Mouse (Mus musculus): ENCODE measurements at regions not wholly inside any gene's neighbourhood (a gene's known extent, or its start where the extent isn't known, plus 50 kb on each side); places are given as distances from the start of the nearest gene placed in this dataset.

- no peak for DNase-seq
Measured at GRCm38 (mm10) chr19:14035371-14035770, 122.0 kb downstream of the Olfr1505 start.

GRCm38 (mm10) chr19:14035785-14036184 lies 122.5 kb downstream of the Olfr1505 start:
- DNase-seq: no peak

GRCm38 (mm10) chr19:14036750-14037149 lies 123.4 kb downstream of the Olfr1505 start:
- no peak for DNase-seq

GRCm38 (mm10) chr19:14042753-14043152 lies 129.4 kb downstream of the Olfr1505 start:
- DNase-seq: no peak

GRCm38 (mm10) chr19:14045456-14045855 lies 132.1 kb downstream of the Olfr1505 start:
- no peak for DNase-seq

GRCm38 (mm10) chr19:14052052-14052451 lies 138.7 kb downstream of the Olfr1505 start:
- DNase-seq: no peak

GRCm38 (mm10) chr19:14080538-14080937 lies 167.2 kb downstream of the Olfr1505 start:
- DNase-seq: peak in 1 of 2 experiments; percentile 3

GRCm38 (mm10) chr19:14084726-14085125 lies 171.4 kb downstream of the Olfr1505 start:
- no peak for DNase-seq

- DNase-seq: no peak
Measured at GRCm38 (mm10) chr19:14090106-14090505, 176.8 kb downstream of the Olfr1505 start.

- no peak for DNase-seq
Measured at GRCm38 (mm10) chr19:14094191-14094590, 180.9 kb downstream of the Olfr1505 start.

GRCm38 (mm10) chr19:14096187-14096586 lies 182.9 kb downstream of the Olfr1505 start:
- no peak for DNase-seq

- no peak for DNase-seq
Measured at GRCm38 (mm10) chr19:14109091-14109490, 195.8 kb downstream of the Olfr1505 start.

GRCm38 (mm10) chr19:14123348-14124113 lies 210.2 kb downstream of the Olfr1505 start:
- DNase-seq: no peak

- DNase-seq: no peak
Measured at GRCm38 (mm10) chr19:14124250-14124827, 211.0 kb downstream of the Olfr1505 start.

GRCm38 (mm10) chr19:14124986-14125385 lies 211.7 kb downstream of the Olfr1505 start:
- no peak for DNase-seq

GRCm38 (mm10) chr19:14128397-14129209 lies 215.3 kb downstream of the Olfr1505 start:
- DNase-seq: no peak

GRCm38 (mm10) chr19:14161217-14161616 lies 247.9 kb downstream of the Olfr1505 start:
- DNase-seq: no peak

- no peak for DNase-seq
Measured at GRCm38 (mm10) chr19:14162773-14163172, 249.4 kb downstream of the Olfr1505 start.

- DNase-seq: no peak
Measured at GRCm38 (mm10) chr19:14165775-14166174, 252.4 kb downstream of the Olfr1505 start.

- no peak for DNase-seq
Measured at GRCm38 (mm10) chr19:14180244-14180643, 266.9 kb downstream of the Olfr1505 start.

- DNase-seq: no peak
Measured at GRCm38 (mm10) chr19:14180956-14181355, 267.6 kb downstream of the Olfr1505 start.

GRCm38 (mm10) chr19:14181661-14182415 lies 268.5 kb downstream of the Olfr1505 start:
- DNase-seq: no peak

GRCm38 (mm10) chr19:14191820-14192219 lies 278.5 kb downstream of the Olfr1505 start:
- DNase-seq: no peak
